Mouse (Mus musculus): ENCODE measurements around the gene Ndufv2.
"Not testable (repeated sequence)": the region's sequence is repeated elsewhere in the genome, so short reads cannot be mapped to it uniquely, and the experiment has no call there.

Gene Ndufv2

GRCm38 (mm10) chr17:66085038-66085437 is 16.3 kb downstream of the Ndufv2 start:
- DNase-seq (ENCODE audit: low read depth) = no peak

DNA sequence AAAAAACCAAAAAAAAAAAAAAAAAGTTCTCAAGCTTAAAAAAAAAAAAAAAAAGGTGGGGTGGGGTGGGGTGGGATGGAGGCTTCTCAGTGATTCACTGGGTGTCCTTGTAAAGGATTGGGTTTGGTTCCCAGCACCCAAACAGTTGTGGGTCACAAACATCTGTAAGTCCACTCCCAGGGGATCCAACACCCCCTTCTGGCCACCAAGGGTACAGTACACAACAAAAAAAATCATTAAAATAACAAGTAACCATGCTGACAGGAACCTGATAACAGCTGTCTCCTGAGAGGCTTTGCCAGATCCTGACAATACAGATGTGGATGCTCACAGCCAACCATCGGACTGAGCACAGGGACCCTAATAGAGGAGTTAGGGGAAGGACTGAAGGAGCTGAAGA is 16.9 kb downstream of the Ndufv2 start:
- DNase-seq (ENCODE audit: low read depth) = peak; percentile 30

- peak; percentile 70 for DNase-seq (ENCODE audit: low read depth)
Measured at GRCm38 (mm10) chr17:66077437-66077850, 23.9 kb downstream of the Ndufv2 start.

GRCm38 (mm10) chr17:66076934-66077333 is 24.4 kb downstream of the Ndufv2 start, which contains the start of gene Ankrd12:
TSS of gene Ankrd12 (minus strand) at chr17:66077089.
- peak; percentile 93 for DNase-seq (ENCODE audit: low read depth)

DNA sequence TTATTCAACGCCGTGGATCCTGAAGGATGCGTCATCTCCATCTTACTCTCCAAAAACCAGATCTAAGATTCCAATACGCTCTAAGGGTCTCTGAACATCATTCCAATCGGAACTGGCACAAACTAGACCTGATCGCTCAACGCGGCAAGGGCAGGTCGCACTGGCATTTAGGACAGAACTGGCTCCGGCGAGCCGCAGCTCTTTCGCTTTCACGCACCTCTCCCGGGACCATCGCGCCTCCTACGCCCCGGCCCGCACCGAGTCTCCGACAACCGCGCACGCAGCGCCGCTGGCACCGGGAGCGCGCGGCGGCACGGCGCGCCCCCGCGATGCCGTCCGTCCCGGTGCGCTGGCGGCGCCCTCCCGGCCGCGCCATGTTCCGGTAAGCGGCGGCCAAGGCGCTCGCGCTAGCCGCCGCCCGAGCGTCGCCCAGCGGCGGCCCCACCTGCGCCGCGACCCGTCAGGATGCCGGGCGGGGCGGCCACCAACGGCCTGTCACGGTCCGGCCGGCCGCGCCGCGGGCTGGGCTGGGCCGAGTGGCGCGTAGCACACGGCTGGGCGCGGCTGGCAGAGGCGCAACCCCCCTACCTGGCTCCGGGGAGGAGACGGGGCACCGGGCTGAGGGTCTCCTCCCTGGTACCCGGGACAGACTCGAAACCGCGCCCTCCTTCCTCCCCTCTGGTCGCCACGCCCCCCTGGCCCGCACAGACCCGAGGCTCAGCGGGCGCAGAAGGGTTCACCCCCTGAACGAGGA is 25.0 kb downstream of the Ndufv2 start:
- DNase-seq (ENCODE audit: low read depth) = no peak

DNA sequence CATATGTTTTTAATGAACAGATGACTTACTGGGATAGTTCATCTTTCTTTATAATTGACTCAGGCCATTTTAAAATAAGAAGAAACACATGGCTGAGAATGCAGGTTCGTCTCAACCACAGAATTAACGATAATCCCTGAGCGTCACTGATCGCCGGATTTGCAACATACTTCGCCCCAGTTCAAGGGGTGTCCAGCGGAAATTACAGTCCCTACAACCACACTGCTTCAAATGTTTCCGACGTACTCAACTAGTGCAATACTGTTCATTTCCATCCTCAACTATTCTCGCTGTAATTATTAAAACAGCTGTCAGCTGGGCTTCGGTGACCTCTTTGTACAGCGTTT is 25.6 kb downstream of the Ndufv2 start:
- peak; percentile 74 for DNase-seq (ENCODE audit: low read depth)

GRCm38 (mm10) chr17:66073971-66074370 is 27.4 kb downstream of the Ndufv2 start:
- peak; percentile 76 for DNase-seq (ENCODE audit: low read depth)

- DNase-seq (ENCODE audit: low read depth) = not testable (repeated sequence)
Measured at GRCm38 (mm10) chr17:66069036-66069435, 32.3 kb downstream of the Ndufv2 start.

GRCm38 (mm10) chr17:66065115-66065514 is 36.2 kb downstream of the Ndufv2 start:
- no peak for DNase-seq (ENCODE audit: low read depth)

GRCm38 (mm10) chr17:66061241-66061938 is 40.0 kb downstream of the Ndufv2 start:
- DNase-seq (ENCODE audit: low read depth) = peak; percentile 45

- DNase-seq (ENCODE audit: low read depth) = no peak
Measured at GRCm38 (mm10) chr17:66058160-66058559, 43.2 kb downstream of the Ndufv2 start.

DNA sequence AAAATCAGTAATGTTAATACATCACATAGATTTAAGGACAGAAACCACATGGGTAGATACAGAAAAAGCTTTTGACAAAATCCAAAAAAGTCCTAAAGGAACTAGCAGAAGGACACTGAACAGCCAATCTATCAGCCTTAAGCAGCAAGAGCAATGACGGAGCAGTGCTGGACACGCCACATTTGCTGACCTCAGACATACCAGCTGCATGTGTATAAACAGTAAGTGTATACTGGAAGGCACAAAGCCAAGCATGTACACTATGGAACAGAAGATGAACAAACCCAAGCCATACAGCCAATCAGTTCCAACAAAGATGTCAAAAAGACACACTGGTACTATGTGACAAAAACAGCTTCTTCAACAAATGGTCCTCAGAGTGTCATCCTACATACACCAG is 44.2 kb downstream of the Ndufv2 start:
- no peak for DNase-seq (ENCODE audit: low read depth)

DNA sequence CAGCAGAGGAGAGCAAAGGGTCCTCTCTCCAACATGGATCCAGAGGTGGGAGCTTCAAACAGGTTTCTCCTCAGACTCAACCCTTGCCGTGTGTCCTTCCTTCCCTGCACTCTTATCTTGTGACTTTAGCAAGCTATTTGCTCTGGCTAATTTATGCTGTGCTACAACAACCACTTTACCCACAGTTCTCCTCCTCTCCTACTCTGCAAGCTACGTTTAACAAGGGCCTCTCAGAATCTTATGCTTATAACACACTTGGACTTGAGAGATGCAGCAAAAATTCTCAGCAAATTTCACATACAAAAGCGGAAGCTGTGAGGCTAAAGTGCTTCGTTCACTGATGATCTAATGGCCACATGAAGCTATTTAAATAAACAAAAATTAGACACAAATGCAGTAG is 48.0 kb downstream of the Ndufv2 start:
- DNase-seq (ENCODE audit: low read depth) = no peak

GRCm38 (mm10) chr17:66048795-66049194 is 52.6 kb downstream of the Ndufv2 start:
- DNase-seq (ENCODE audit: low read depth) = peak; percentile 71

- DNase-seq (ENCODE audit: low read depth) = no peak
Measured at GRCm38 (mm10) chr17:66048199-66048598, 53.2 kb downstream of the Ndufv2 start.

DNA sequence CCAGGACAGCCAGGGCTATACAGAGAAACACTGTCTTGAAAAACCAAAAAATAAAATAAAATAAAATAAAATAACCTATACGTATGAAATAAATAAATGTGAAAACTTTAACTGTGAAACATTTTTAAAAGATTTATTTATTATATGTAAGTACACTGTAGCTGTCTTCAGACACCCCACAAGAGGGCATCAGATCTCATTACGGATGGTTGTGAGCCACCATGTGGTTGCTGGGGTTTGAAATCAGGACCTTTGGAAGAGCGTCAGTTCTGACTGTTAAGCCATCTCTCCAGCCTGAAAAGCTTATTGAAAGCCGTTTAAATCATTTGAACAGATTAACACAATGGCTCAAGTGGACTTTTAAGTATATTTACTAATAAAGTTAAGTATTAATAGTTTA is 57.7 kb downstream of the Ndufv2 start:
- DNase-seq (ENCODE audit: low read depth) = peak; percentile 19

- DNase-seq (ENCODE audit: low read depth) = no peak
Measured at GRCm38 (mm10) chr17:66041020-66041419, 60.3 kb downstream of the Ndufv2 start.

DNA sequence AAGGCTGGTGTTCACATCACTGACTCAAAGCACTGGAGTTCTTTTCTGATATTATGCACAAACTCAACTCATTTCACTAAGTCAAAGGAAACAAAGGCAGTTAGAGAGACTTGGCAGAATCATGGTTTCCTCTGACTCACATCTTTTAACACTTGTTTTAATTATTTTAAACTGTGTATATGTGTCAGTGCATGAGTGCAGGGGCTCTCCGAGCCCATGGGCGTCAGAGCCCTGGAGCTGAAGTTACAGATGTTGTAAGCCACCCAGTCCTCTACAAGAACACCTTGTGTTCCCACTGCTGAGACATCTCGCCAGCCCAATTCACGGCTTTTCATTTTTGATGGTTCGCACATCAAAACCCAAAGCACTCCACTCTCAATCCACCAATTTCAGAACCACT is 68.1 kb downstream of the Ndufv2 start:
- no peak for DNase-seq (ENCODE audit: low read depth)

DNA sequence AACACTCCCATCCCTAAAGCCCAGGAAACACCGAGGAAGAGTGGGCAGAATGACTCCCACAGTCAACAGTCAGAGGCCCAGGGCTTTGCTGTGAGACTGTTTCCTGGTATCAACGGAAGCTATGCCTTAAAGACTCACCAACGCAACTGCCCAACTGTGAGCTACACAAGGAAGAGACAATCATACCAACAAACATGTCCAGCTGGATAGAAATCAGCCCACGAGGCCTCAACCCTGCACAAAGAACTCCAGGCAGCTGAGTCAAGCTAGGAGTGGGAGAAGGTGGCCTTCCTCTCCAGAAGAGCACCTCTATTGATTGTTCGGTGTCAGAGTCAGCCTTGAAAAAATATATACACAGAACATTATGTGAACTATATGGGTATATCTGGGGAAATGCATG is 69.4 kb downstream of the Ndufv2 start:
- DNase-seq (ENCODE audit: low read depth) = no peak
